Mouse (Mus musculus): ENCODE results near the gene Tfe3. TPM values are rescaled to one million over a fixed set of nuclear protein-coding genes. Genes with fewer than 3 reads are reported as not detected.
"Not testable (repeated sequence)": the region's sequence is repeated elsewhere in the genome, so short reads cannot be mapped to it uniquely, and the experiment has no call there.

The Tfe3 gene
- polyA plus RNA-seq, 1 experiment, result 137 TPM

DNA sequence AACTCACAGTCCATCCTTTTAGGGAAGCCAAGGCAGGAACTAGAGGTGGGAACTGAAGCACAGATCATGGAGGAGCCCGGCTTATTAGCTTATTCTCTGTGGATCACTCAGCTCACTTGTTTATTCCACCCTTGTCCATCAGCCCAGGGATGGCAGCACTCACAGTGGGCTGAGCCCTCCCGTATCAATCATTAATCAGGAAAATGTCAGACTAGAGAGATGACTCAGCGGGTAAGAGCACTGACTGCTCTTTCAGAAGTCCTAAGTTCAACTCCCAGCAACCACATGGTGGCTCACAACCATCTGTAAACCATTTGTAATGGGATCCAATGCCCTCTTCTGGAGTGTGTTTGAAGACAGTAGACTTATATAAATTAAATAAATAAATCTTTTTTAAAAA is 35.0 kb downstream of the Tfe3 start:
- H3K4me1 ChIP-seq (ENCODE audit: control insufficient read depth, insufficient read depth, low read length), result peaks cover 21% of the 10 kb centered on the region
- TF ChIP-seq POLR2A (IDR thresholded peaks at IDR 0.05; ENCODE audit: borderline replicate concordance, low read depth, low read length) (no peak), CTCF (IDR thresholded peaks at IDR 0.05; ENCODE audit: low read depth, low read length) (no peak)
- no peak overlapping the region for H3K27ac ChIP-seq (ENCODE audit: insufficient read depth, low read depth, low read length)
- H3K4me3 ChIP-seq (ENCODE audit: insufficient read depth, low read length), result no peak overlapping the region

DNA sequence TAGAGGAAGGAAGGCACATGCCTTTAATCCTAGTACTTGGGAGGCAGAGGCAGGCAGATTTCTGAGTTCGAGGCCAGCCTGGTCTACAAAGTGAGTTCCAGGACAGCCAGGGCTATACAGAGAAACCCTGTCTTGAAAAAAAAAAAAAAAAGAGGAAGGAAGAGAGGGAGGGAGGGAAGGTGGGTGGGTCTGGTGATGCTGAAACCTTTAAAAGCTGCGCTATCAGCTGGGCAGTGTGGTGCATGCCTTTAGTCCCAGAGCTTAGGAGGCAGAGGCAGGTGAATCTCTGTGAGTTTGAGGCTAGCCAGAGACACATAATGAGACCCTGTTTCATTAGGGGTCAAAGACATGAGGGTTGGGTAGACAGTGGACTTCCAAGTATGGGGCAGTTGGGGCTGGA is 39.8 kb downstream of the Tfe3 start:
- H3K4me1 ChIP-seq (ENCODE audit: control insufficient read depth, insufficient read depth, low read length), result peaks cover 20% of the 10 kb centered on the region
- H3K27ac ChIP-seq (ENCODE audit: insufficient read depth, low read depth, low read length); H3K4me3 ChIP-seq (ENCODE audit: insufficient read depth, low read length): not testable (repeated sequence)

DNA sequence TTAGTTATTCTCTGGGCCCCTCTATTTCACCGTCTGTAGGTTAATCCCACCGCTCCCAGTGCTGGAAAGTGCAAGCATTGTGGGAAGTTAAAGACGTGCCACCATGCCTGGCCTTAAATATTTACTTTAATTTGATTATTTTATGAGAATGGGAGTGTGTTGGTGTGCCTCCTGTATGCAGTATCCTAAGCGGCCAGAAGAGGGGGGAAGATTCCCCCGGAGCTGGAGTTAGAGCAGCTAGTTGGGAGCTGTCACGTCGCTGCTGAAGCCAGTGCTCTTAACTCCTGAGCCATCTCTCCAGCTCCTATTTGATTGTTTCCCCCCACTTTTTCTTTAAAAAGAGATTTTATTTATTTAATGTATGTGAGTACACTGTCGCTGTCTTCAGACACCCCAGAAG is 52.7 kb downstream of the Tfe3 start:
- not testable (repeated sequence) for H3K27ac ChIP-seq (ENCODE audit: insufficient read depth, low read depth, low read length); H3K4me3 ChIP-seq (ENCODE audit: insufficient read depth, low read length)
- peaks cover 11% of the 10 kb centered on the region for H3K4me1 ChIP-seq (ENCODE audit: control insufficient read depth, insufficient read depth, low read length)

GRCm38 (mm10) chrX:7821865-7822779 is 59.8 kb downstream of the Tfe3 start, which contains the start of gene Kcnd1:
Gene Kcnd1 (plus strand): TSS chrX:7822289.
- Histone ChIP-seq H3K4me1 (ENCODE audit: control insufficient read depth, insufficient read depth, low read length) (peaks cover 11% of the 10 kb centered on the region), H3K27ac (ENCODE audit: insufficient read depth, low read depth, low read length) (no peak within 1 kb of the TSS), H3K4me3 (ENCODE audit: insufficient read depth, low read length) (peak within 1 kb of the TSS; percentile 23)
- no peak for TF ChIP-seq POLR2A (IDR thresholded peaks at IDR 0.05; ENCODE audit: borderline replicate concordance, low read depth, low read length)
- TF ChIP-seq CTCF (IDR thresholded peaks at IDR 0.05; ENCODE audit: low read depth, low read length), result no peak

Other genes with a start within 250 kb of the Tfe3 start
- not detected in 2 replicates for gene Foxp3, start 188.9 kb upstream of the Tfe3 start, polyA plus RNA-seq (2012; ENCODE audit: insufficient read depth, insufficient read length, missing spikeins)
- gene Ppp1r3f, start 188.3 kb upstream of the Tfe3 start, polyA plus RNA-seq (2012; ENCODE audit: insufficient read depth, insufficient read length, missing spikeins), result 0.24 and 2.3 TPM in 2 replicates
- gene Ccdc22, start 157.0 kb upstream of the Tfe3 start, polyA plus RNA-seq (2012; ENCODE audit: insufficient read depth, insufficient read length, missing spikeins), result 35.0 and 35.8 TPM in 2 replicates
- gene Cacna1f, start 155.5 kb upstream of the Tfe3 start, polyA plus RNA-seq (2012; ENCODE audit: insufficient read depth, insufficient read length, missing spikeins), result 0.55 and 1.1 TPM in 2 replicates
- gene Syp, start 124.1 kb upstream of the Tfe3 start, polyA plus RNA-seq (2012; ENCODE audit: insufficient read depth, insufficient read length, missing spikeins), result 4.2 and 7.1 TPM in 2 replicates
- gene Prickle3, start 105.3 kb upstream of the Tfe3 start, polyA plus RNA-seq (2012; ENCODE audit: insufficient read depth, insufficient read length, missing spikeins), result 9.3 and 10.0 TPM in 2 replicates
- gene Plp2, start 91.2 kb upstream of the Tfe3 start, polyA plus RNA-seq (2012; ENCODE audit: insufficient read depth, insufficient read length, missing spikeins), result 448 and 491 TPM in 2 replicates
- gene Magix, start 81.3 kb upstream of the Tfe3 start, polyA plus RNA-seq (2012; ENCODE audit: insufficient read depth, insufficient read length, missing spikeins), result not detected in 2 replicates
- gene Gpkow, start 65.4 kb upstream of the Tfe3 start, polyA plus RNA-seq (2012; ENCODE audit: insufficient read depth, insufficient read length, missing spikeins), result 27.2 and 28.7 TPM in 2 replicates
- 61.9 and 68.8 TPM in 2 replicates for gene Wdr45, start 48.2 kb upstream of the Tfe3 start, polyA plus RNA-seq (2012; ENCODE audit: insufficient read depth, insufficient read length, missing spikeins)
- not detected in 2 replicates for gene Gm45208, start 40.3 kb upstream of the Tfe3 start, polyA plus RNA-seq (2012; ENCODE audit: insufficient read depth, insufficient read length, missing spikeins)
- 17.7 and 19.1 TPM in 2 replicates for gene Praf2, start 34.1 kb upstream of the Tfe3 start, polyA plus RNA-seq (2012; ENCODE audit: insufficient read depth, insufficient read length, missing spikeins)
- 0.75 and 1.9 TPM in 2 replicates for gene Ccdc120, start 11.7 kb upstream of the Tfe3 start, polyA plus RNA-seq (2012; ENCODE audit: insufficient read depth, insufficient read length, missing spikeins)
- 94.8 and 103 TPM in 2 replicates for gene Gripap1, start 27.2 kb downstream of the Tfe3 start, polyA plus RNA-seq (2012; ENCODE audit: insufficient read depth, insufficient read length, missing spikeins)
- 0.35 and 0.56 TPM in 2 replicates for gene Kcnd1, start 59.7 kb downstream of the Tfe3 start, polyA plus RNA-seq (2012; ENCODE audit: insufficient read depth, insufficient read length, missing spikeins)
- gene Otud5, start 78.8 kb downstream of the Tfe3 start, polyA plus RNA-seq (2012; ENCODE audit: insufficient read depth, insufficient read length, missing spikeins), result 113 and 115 TPM in 2 replicates
- gene Pim2, start 115.7 kb downstream of the Tfe3 start, polyA plus RNA-seq (2012; ENCODE audit: insufficient read depth, insufficient read length, missing spikeins), result 8.6 and 11.4 TPM in 2 replicates
- 28.0 and 36.2 TPM in 2 replicates for gene Slc35a2, start 121.5 kb downstream of the Tfe3 start, polyA plus RNA-seq (2012; ENCODE audit: insufficient read depth, insufficient read length, missing spikeins)
- 62.2 and 63.4 TPM in 2 replicates for gene Pqbp1, start 136.7 kb downstream of the Tfe3 start, polyA plus RNA-seq (2012; ENCODE audit: insufficient read depth, insufficient read length, missing spikeins)
- 33.4 and 47.5 TPM in 2 replicates for gene Timm17b, start 136.8 kb downstream of the Tfe3 start, polyA plus RNA-seq (2012; ENCODE audit: insufficient read depth, insufficient read length, missing spikeins)
- gene Gm10491, start 145.3 kb downstream of the Tfe3 start, polyA plus RNA-seq (2012; ENCODE audit: insufficient read depth, insufficient read length, missing spikeins), result not detected in 2 replicates
- not detected in 2 replicates for gene Gm10490, start 147.0 kb downstream of the Tfe3 start, polyA plus RNA-seq (2012; ENCODE audit: insufficient read depth, insufficient read length, missing spikeins)
- gene Pcsk1n, start 157.3 kb downstream of the Tfe3 start, polyA plus RNA-seq (2012; ENCODE audit: insufficient read depth, insufficient read length, missing spikeins), result not detected in 2 replicates
- gene Eras, start 166.0 kb downstream of the Tfe3 start, polyA plus RNA-seq (2012; ENCODE audit: insufficient read depth, insufficient read length, missing spikeins), result not detected in 2 replicates
- 16.0 and 16.9 TPM in 2 replicates for gene Hdac6, start 185.3 kb downstream of the Tfe3 start, polyA plus RNA-seq (2012; ENCODE audit: insufficient read depth, insufficient read length, missing spikeins)
- gene Gata1, start 215.5 kb downstream of the Tfe3 start, polyA plus RNA-seq (2012; ENCODE audit: insufficient read depth, insufficient read length, missing spikeins), result not detected in 2 replicates